Mouse (Mus musculus): ENCODE measurements around the gene Ttc4. TPM values are rescaled to one million over a fixed set of nuclear protein-coding genes. Genes with fewer than 3 reads are reported as not detected.
A peak's percentile ranks its signal among the peaks of the same experiment; 100 is the strongest.

Gene Ttc4
- polyA plus RNA-seq, 1 experiment from 2014 or later = 99.6 TPM

- no peak for ATAC-seq (ENCODE audit: low FRiP score)
- no peaks in the 10 kb centered on the region for H3K27me3 ChIP-seq
- peaks cover 9% of the 10 kb centered on the region for H3K4me1 ChIP-seq
- peaks cover 8% of the 10 kb centered on the region for H3K36me3 ChIP-seq
- no peak overlapping the region for H3K9ac ChIP-seq
- H3K27ac ChIP-seq = no peak overlapping the region
- 59% methylated on average over 2 of the region's 2 CpGs for WGBS
- no peaks in the 10 kb centered on the region for H3K9me3 ChIP-seq (replicated peaks)
- no peak overlapping the region for H3K4me3 ChIP-seq
- no peak overlapping the region for H3K4me2 ChIP-seq (replicated peaks)
Observed at GRCm38 (mm10) chr4:106680955-106681354, 2.2 kb upstream of the Ttc4 start.

GRCm38 (mm10) chr4:106679152-106679551 is 408 bp upstream of the Ttc4 start:
- peak; percentile 59 for ATAC-seq (ENCODE audit: low FRiP score)
- 43% methylated on average over 3 of the region's 3 CpGs for WGBS
- Histone ChIP-seq H3K9me3 (replicated peaks) (no peaks in the 10 kb centered on the region), H3K27me3 (no peaks in the 10 kb centered on the region), H3K27ac (no peak overlapping the region), H3K4me3 (peak overlapping the region; percentile 72), H3K4me2 (replicated peaks) (peak overlapping the region; percentile 87), H3K36me3 (peaks cover 24% of the 10 kb centered on the region), H3K4me1 (peaks cover 9% of the 10 kb centered on the region), H3K9ac (no peak overlapping the region)

DNA sequence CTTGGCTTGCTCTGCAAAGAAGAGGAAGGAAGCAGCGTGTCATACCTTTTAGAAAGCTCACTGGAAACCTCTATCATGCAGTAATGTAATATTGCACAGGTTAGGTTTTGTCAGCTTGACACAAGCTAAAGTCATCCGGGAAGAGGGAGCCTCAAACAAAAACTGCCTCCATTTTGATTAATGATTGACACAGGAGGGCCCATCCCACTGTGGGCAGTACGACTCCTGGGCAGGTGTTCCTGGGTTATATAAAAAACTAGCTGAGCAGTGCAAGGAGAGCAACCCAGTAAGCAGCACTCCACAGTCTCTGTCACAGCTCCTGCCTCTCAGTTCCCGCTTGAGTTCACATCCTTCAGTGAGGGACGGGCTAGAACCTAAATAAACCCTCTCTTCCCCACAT is 2.0 kb downstream of the Ttc4 start:
- WGBS = 93% methylated on average over 5 of the region's 5 CpGs

DNA sequence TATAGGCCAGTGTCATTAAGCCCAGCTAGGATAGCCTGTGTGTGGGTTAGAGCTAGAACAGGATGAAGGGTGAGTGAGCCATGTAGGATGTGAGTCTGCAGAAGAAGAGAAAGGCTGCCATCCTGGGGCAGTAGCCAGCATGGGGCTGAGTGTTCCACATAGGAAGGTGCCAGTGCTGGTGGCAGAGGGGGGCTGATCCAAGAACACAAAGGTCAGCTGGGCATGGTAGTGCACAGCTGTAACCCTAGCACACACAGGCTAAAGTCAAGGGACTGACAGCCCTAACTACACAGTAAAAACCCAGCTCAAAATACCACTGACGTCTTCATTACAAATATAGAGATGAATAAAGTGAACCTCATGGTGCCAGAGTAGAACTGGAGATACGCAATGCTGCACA is 12.2 kb downstream of the Ttc4 start:
- no peaks in the 10 kb centered on the region for H3K9me3 ChIP-seq (replicated peaks)
- H3K36me3 ChIP-seq = peaks cover 93% of the 10 kb centered on the region
- WGBS = 87% methylated on average over 2 of the region's 2 CpGs
- H3K4me2 ChIP-seq (replicated peaks) = no peak overlapping the region
- no peaks in the 10 kb centered on the region for H3K4me1 ChIP-seq
- H3K9ac ChIP-seq = no peak overlapping the region
- H3K27me3 ChIP-seq = no peaks in the 10 kb centered on the region
- no peak overlapping the region for H3K27ac ChIP-seq
- ATAC-seq (ENCODE audit: low FRiP score) = no peak
- no peak overlapping the region for H3K4me3 ChIP-seq

More for the DNA sequence above, 2.0 kb downstream of the Ttc4 start:
- H3K9me3 ChIP-seq (replicated peaks) = no peaks in the 10 kb centered on the region
- H3K36me3 ChIP-seq = peaks cover 47% of the 10 kb centered on the region
- H3K4me1 ChIP-seq = peaks cover 9% of the 10 kb centered on the region
- no peak overlapping the region for H3K9ac ChIP-seq
- no peaks in the 10 kb centered on the region for H3K27me3 ChIP-seq
- no peak overlapping the region for H3K4me2 ChIP-seq (replicated peaks)
- no peak for ATAC-seq (ENCODE audit: low FRiP score)
- H3K4me3 ChIP-seq = no peak overlapping the region
- H3K27ac ChIP-seq = no peak overlapping the region

- Histone ChIP-seq H3K36me3 (peaks cover 94% of the 10 kb centered on the region), H3K9ac (no peak overlapping the region)
- WGBS = 94% methylated on average over 10 of the region's 10 CpGs
Observed at GRCm38 (mm10) chr4:106665673-106666072, 13.1 kb downstream of the Ttc4 start.

DNA sequence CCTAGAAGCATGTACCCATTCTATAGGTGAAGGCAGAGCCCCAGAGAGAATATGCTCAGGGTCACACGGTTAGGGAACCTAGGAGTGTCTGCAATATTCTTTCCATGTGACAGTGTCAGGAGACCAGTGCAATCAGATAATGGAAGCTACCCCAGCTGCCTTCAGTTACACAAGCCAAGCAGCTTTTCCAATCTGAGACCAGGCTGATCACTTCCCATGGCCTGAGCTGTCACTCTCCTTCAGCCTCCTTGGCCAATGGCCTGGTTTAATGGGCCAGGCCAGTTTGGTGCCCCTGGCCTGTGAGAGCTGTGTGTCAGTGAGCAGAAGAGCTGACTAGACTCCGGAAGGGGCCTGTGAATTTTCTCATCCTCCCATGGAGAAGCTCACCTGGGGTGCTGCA is 13.5 kb downstream of the Ttc4 start:
- H3K4me3 ChIP-seq = no peak overlapping the region
- 100% methylated on average over 2 of the region's 2 CpGs for WGBS
- peaks cover 94% of the 10 kb centered on the region for H3K36me3 ChIP-seq
- no peaks in the 10 kb centered on the region for H3K4me1 ChIP-seq
- ATAC-seq (ENCODE audit: low FRiP score) = no peak
- no peak overlapping the region for H3K4me2 ChIP-seq (replicated peaks)
- no peak overlapping the region for H3K27ac ChIP-seq
- no peaks in the 10 kb centered on the region for H3K9me3 ChIP-seq (replicated peaks)
- H3K27me3 ChIP-seq = no peaks in the 10 kb centered on the region
- H3K9ac ChIP-seq = no peak overlapping the region

More at GRCm38 (mm10) chr4:106665673-106666072, 13.1 kb downstream of the Ttc4 start:
- Histone ChIP-seq H3K27me3 (no peaks in the 10 kb centered on the region), H3K27ac (no peak overlapping the region), H3K4me3 (no peak overlapping the region), H3K4me2 (replicated peaks) (no peak overlapping the region), H3K9me3 (replicated peaks) (no peaks in the 10 kb centered on the region), H3K4me1 (no peaks in the 10 kb centered on the region)
- ATAC-seq (ENCODE audit: low FRiP score) = no peak

GRCm38 (mm10) chr4:106664697-106665096 is 14.0 kb downstream of the Ttc4 start:
- no peak for ATAC-seq (ENCODE audit: low FRiP score)
- Histone ChIP-seq H3K36me3 (peaks cover 94% of the 10 kb centered on the region), H3K9me3 (replicated peaks) (no peaks in the 10 kb centered on the region), H3K9ac (no peak overlapping the region), H3K4me1 (no peaks in the 10 kb centered on the region), H3K27me3 (no peaks in the 10 kb centered on the region), H3K27ac (no peak overlapping the region), H3K4me3 (no peak overlapping the region), H3K4me2 (replicated peaks) (no peak overlapping the region)
- WGBS = 91% methylated on average over 6 of the region's 6 CpGs

- H3K4me2 ChIP-seq (replicated peaks) = no peak overlapping the region
- H3K36me3 ChIP-seq = peaks cover 95% of the 10 kb centered on the region
- 96% methylated on average over 5 of the region's 5 CpGs for WGBS
Observed at GRCm38 (mm10) chr4:106663956-106664470, 14.7 kb downstream of the Ttc4 start.

GRCm38 (mm10) chr4:106655681-106656080 is 23.1 kb downstream of the Ttc4 start:
- 93% methylated on average over 10 of the region's 10 CpGs for WGBS
- H3K4me2 ChIP-seq (replicated peaks) = no peak overlapping the region
- H3K27ac ChIP-seq = no peak overlapping the region
- H3K36me3 ChIP-seq = peaks cover 44% of the 10 kb centered on the region
- H3K9me3 ChIP-seq (replicated peaks) = no peaks in the 10 kb centered on the region
- H3K4me3 ChIP-seq = no peak overlapping the region
- peaks cover 8% of the 10 kb centered on the region for H3K4me1 ChIP-seq
- H3K27me3 ChIP-seq = no peaks in the 10 kb centered on the region
- no peak for ATAC-seq (ENCODE audit: low FRiP score)
- H3K9ac ChIP-seq = no peak overlapping the region

More at GRCm38 (mm10) chr4:106663956-106664470, 14.7 kb downstream of the Ttc4 start:
- Histone ChIP-seq H3K4me1 (no peaks in the 10 kb centered on the region), H3K4me3 (no peak overlapping the region), H3K27ac (no peak overlapping the region), H3K27me3 (no peaks in the 10 kb centered on the region), H3K9ac (no peak overlapping the region), H3K9me3 (replicated peaks) (no peaks in the 10 kb centered on the region)
- ATAC-seq (ENCODE audit: low FRiP score) = no peak

- Histone ChIP-seq H3K9ac (no peak overlapping the region), H3K36me3 (peaks cover 20% of the 10 kb centered on the region)
- ATAC-seq (ENCODE audit: low FRiP score) = no peak
Observed at GRCm38 (mm10) chr4:106653051-106653450, 25.7 kb downstream of the Ttc4 start.

DNA sequence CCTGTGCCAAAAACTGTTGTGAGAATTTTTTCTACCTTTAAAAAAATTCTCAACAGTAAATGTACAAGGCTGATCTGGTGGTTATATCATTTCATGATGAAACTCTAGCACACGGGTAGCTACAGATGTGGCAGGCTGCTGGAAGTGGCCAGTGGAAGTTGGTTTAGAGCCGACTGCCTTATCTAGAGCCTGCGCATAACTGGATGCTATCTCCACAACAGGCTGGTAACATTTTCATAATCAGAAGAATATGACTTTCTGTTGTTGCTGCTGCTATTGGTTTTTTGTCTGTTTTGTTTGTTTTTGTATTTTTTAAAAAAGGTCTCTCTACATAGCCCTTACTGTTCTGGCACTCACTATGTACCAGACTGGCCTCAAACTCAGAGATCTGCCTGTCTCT is 26.2 kb downstream of the Ttc4 start:
- 98% methylated on average over 3 of the region's 3 CpGs for WGBS
- peaks cover 8% of the 10 kb centered on the region for H3K4me1 ChIP-seq
- H3K9me3 ChIP-seq (replicated peaks) = no peaks in the 10 kb centered on the region
- H3K4me2 ChIP-seq (replicated peaks) = no peak overlapping the region
- no peak overlapping the region for H3K4me3 ChIP-seq
- no peak overlapping the region for H3K27ac ChIP-seq
- H3K27me3 ChIP-seq = peaks cover 12% of the 10 kb centered on the region
- no peak for ATAC-seq (ENCODE audit: low FRiP score)
- no peak overlapping the region for H3K9ac ChIP-seq
- peaks cover 15% of the 10 kb centered on the region for H3K36me3 ChIP-seq

More at GRCm38 (mm10) chr4:106653051-106653450, 25.7 kb downstream of the Ttc4 start:
- WGBS = 93% methylated on average over 15 of the region's 15 CpGs
- Histone ChIP-seq H3K9me3 (replicated peaks) (no peaks in the 10 kb centered on the region), H3K27me3 (peaks cover 8% of the 10 kb centered on the region), H3K4me1 (peaks cover 8% of the 10 kb centered on the region), H3K27ac (no peak overlapping the region), H3K4me2 (replicated peaks) (no peak overlapping the region), H3K4me3 (no peak overlapping the region)

DNA sequence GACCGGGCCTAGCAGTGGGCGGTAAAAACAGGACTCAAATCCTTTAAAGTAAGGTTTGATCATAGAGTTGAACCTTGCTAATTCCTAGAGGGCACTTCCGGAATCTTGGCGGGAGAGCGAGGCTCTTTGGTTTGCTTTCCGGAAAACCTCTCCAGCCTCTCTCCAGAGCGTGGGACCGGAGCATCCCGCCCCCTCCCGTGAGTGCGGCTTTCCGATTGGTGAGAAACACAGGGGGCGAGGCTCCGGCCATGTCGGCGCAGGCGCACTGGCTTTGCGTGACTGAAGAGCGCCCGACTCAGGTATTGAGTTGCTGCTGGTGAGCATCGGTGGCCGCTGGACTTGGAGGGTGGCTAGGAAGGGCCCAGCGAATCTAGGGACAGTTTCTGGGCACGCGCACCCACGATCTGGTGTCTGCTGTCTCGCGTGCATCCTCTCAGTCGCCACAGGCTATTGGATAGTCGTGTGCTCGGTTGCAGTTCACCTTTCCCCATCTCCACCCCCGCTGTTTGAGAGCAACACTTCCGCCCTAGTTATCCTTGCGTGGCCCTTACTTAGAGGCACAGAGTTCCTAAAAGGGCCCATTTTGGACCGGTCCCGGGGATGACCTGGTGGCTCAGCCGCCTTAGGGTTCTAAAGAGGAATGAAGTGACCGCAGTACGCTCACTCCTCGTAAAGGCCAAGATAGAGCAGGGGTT is 27.8 kb downstream of the Ttc4 start, which contains the start of gene Pars2:
Gene Pars2 (plus strand): TSS at position 237 of the 695 bp plus-strand sequence.
- Histone ChIP-seq H3K4me1 (peaks cover 8% of the 10 kb centered on the region), H3K4me3 (peak within 1 kb of the TSS; percentile 56), H3K9me3 (replicated peaks) (no peaks in the 10 kb centered on the region), H3K36me3 (peaks cover 11% of the 10 kb centered on the region), H3K27me3 (peaks cover 12% of the 10 kb centered on the region), H3K9ac (peak within 1 kb of the TSS; percentile 78), H3K27ac (peak within 1 kb of the TSS; percentile 55), H3K4me2 (replicated peaks) (peak within 1 kb of the TSS; percentile 81)
- ATAC-seq (ENCODE audit: low FRiP score) = peak; percentile 96
- 4% methylated on average over 40 of the region's 40 CpGs for WGBS

GRCm38 (mm10) chr4:106647137-106647536 is 31.6 kb downstream of the Ttc4 start:
- ATAC-seq (ENCODE audit: low FRiP score) = no peak
- no peak overlapping the region for H3K9ac ChIP-seq
- H3K27me3 ChIP-seq = peaks cover 19% of the 10 kb centered on the region
- H3K4me1 ChIP-seq = peaks cover 15% of the 10 kb centered on the region
- H3K36me3 ChIP-seq = no peaks in the 10 kb centered on the region
- H3K27ac ChIP-seq = no peak overlapping the region
- no peak overlapping the region for H3K4me2 ChIP-seq (replicated peaks)
- 82% methylated on average over 6 of the region's 6 CpGs for WGBS
- no peaks in the 10 kb centered on the region for H3K9me3 ChIP-seq (replicated peaks)
- no peak overlapping the region for H3K4me3 ChIP-seq
